Mouse (Mus musculus) naive thymus-derived CD4-positive, alpha-beta T cell, adult 5 months (primary cell): ENCODE data around the gene Lhx9. TPM values are rescaled to one million over a fixed set of nuclear protein-coding genes. Genes with fewer than 3 reads are reported as not detected.

Experiments
- polyA plus RNA-seq: library from polyadenylated mRNA; unstranded; fragments of 100-300 nt; shearing (Covaris generic); gene quantifications from one replicate; pipeline ENCODE4 v1.2.1, GENCODE M21; 2017

The Lhx9 gene
- polyA plus RNA-seq = 0.09 TPM

GRCm38 (mm10) chr1:138848511-138849109 is at the start of gene Lhx9:
Gene Lhx9, minus strand, starts transcription at chr1:138848577.

GRCm38 (mm10) chr1:138856101-138856950 is 7.9 kb upstream of the Lhx9 start, which contains the start of gene 2310009B15Rik:
Gene 2310009B15Rik, minus strand, starts transcription at chr1:138856852.

Other genes with a start within 250 kb of the Lhx9 start
- gene Nek7, start 228.4 kb downstream of the Lhx9 start, polyA plus RNA-seq = 74.9 TPM
- 17.2 TPM for gene 2310009B15Rik, start 8.3 kb upstream of the Lhx9 start, polyA plus RNA-seq
- 49.8 TPM for gene Dennd1b, start 114.9 kb upstream of the Lhx9 start, polyA plus RNA-seq